Comparison of ENCODE assay signal across 24 mouse cellular contexts in genomic region chr19:46693146-46693545, GRCm38 (mm10). TPM values are rescaled to one million over a fixed set of nuclear protein-coding genes. Genes with fewer than 3 reads are reported as not detected.
DNase-seq lines count a peak whose midpoint lies in the region; ATAC-seq and TF ChIP-seq lines count a peak whose summit lies in the region.
"Had no signal": no experiment of that assay in that cellular context is flagged by ENCODE, and none has a peak within 500 bp of the region (broad histone marks: within the 10 kb centered on the region; RNA-seq: fewer than 3 reads in every experiment).

No protein-coding gene starts in this region.

- no peak for TF ChIP-seq CTCF in midbrain, postnatal 0 days (IDR thresholded peaks at IDR 0.05)

- H3K4me1 ChIP-seq in midbrain, postnatal 0 days (ENCODE audit: insufficient read depth, low read length) = no peaks in the 10 kb centered on the region
- H3K4me1 ChIP-seq in midbrain, embryonic 14.5 days (ENCODE audit: control insufficient read depth, insufficient read depth, low read length) = peaks cover 10% of the 10 kb centered on the region
- H3K4me1 ChIP-seq: intestine, embryonic 15.5 days had no signal

- no peaks in the 10 kb centered on the region for H3K27me3 ChIP-seq in midbrain, postnatal 0 days (ENCODE audit: insufficient read depth, low read length)
- H3K27me3 ChIP-seq in midbrain, embryonic 14.5 days (ENCODE audit: control insufficient read depth, insufficient read depth, low read length) = no peaks in the 10 kb centered on the region
- H3K27me3 ChIP-seq: embryonic facial prominence, embryonic 15.5 days; hindbrain, embryonic 13.5 days; intestine, embryonic 15.5 days had no signal

- H3K36me3 ChIP-seq in midbrain, postnatal 0 days (ENCODE audit: insufficient read depth, low read length) = 0 out of 2 replicates have a peak, but pooled peaks cover 9% of the 10 kb centered on the region
- no peaks in the 10 kb centered on the region for H3K36me3 ChIP-seq in midbrain, embryonic 14.5 days (ENCODE audit: control insufficient read depth, insufficient read depth, low read length)
- H3K36me3 ChIP-seq: embryonic facial prominence, embryonic 15.5 days; intestine, embryonic 15.5 days had no signal

- H3K9me3 ChIP-seq in midbrain, postnatal 0 days (ENCODE audit: low read length) = no peaks in the 10 kb centered on the region
- H3K9me3 ChIP-seq in midbrain, embryonic 14.5 days (ENCODE audit: control insufficient read depth, low read length) = no peaks in the 10 kb centered on the region
- H3K9me3 ChIP-seq: embryonic facial prominence, embryonic 15.5 days; forebrain, embryonic 10.5 days; heart, embryonic 10.5 days; hindbrain, embryonic 13.5 days; intestine, embryonic 15.5 days had no signal

- H3K27ac ChIP-seq in midbrain, postnatal 0 days (ENCODE audit: low read depth, low read length) = no peak overlapping the region
- no peak overlapping the region for H3K27ac ChIP-seq in midbrain, embryonic 14.5 days (replicated peaks; ENCODE audit: low read depth, low read length)
- H3K27ac ChIP-seq: embryonic facial prominence, embryonic 15.5 days; forebrain, embryonic 10.5 days; heart, embryonic 10.5 days; hindbrain, embryonic 13.5 days; intestine, embryonic 15.5 days had no signal

- H3K4me3 ChIP-seq in midbrain, postnatal 0 days (ENCODE audit: low read depth, low read length) = no peak overlapping the region
- no peak overlapping the region for H3K4me3 ChIP-seq in midbrain, embryonic 14.5 days (replicated peaks; ENCODE audit: low read depth, low read length)
- H3K4me3 ChIP-seq: embryonic facial prominence, embryonic 15.5 days; erythroblast, embryonic 14.5 days; forebrain, embryonic 10.5 days; heart, embryonic 10.5 days; hindbrain, embryonic 13.5 days; intestine, embryonic 15.5 days had no signal

- peak; percentile 14 for DNase-seq in adrenal gland, adult 2 months
- DNase-seq in adrenal gland, postnatal 14 days = no peak
- DNase-seq in kidney, postnatal 10 days = peak; percentile 5
- DNase-seq in kidney, adult 18-20 months = no peak
- DNase-seq in midbrain, postnatal 0 days (ENCODE audit: low spot score) = peak; percentile 22
- DNase-seq in midbrain, embryonic 14.5 days = no peak
- peak; percentile 60 for DNase-seq in adipocyte (ENCODE audit: low spot score)
- no peak for DNase-seq in gastrocnemius, postnatal 25 days
- DNase-seq: adrenal gland, postnatal 25 days; cerebellum, adult 8-10 months; cerebellum, postnatal 36 days; heart, adult 18-20 months; heart, postnatal 10 days; heart, postnatal 4 days had no signal

- WGBS in midbrain, postnatal 0 days = 80% methylated on average over 4 of the region's 4 CpGs
- WGBS in midbrain, embryonic 14.5 days = 87% methylated on average over 4 of the region's 4 CpGs

- H3K4me2 ChIP-seq in midbrain, postnatal 0 days (ENCODE audit: low read depth, low read length, poor library complexity, severe bottlenecking) = no peak overlapping the region
- H3K4me2 ChIP-seq in midbrain, embryonic 14.5 days (ENCODE audit: low read length) = no peak overlapping the region
- H3K4me2 ChIP-seq: embryonic facial prominence, embryonic 15.5 days; hindbrain, embryonic 13.5 days; intestine, embryonic 15.5 days had no signal

- H3K9ac ChIP-seq in midbrain, postnatal 0 days (replicated peaks; ENCODE audit: low read length, poor library complexity, severe bottlenecking) = no peak overlapping the region
- no peak overlapping the region for H3K9ac ChIP-seq in midbrain, embryonic 14.5 days (replicated peaks; ENCODE audit: low read length)
- H3K9ac ChIP-seq: embryonic facial prominence, embryonic 15.5 days; hindbrain, embryonic 13.5 days; intestine, embryonic 15.5 days had no signal

- ATAC-seq in midbrain, postnatal 0 days (ENCODE audit: low FRiP score) = no peak
- no peak for ATAC-seq in midbrain, embryonic 14.5 days (ENCODE audit: low FRiP score, low TSS enrichment)
- ATAC-seq: forebrain, embryonic 14.5 days; intestine, embryonic 15.5 days had no signal

RNA-seq across cellular contexts. Expression of gene Borcs7, which starts 3.4 kb away (rescaled TPM):
- total RNA-seq in adrenal gland, adult 2 months (2021) = 10 to 100 TPM; 13.5 to 14.5 TPM
- polyA plus RNA-seq in adrenal gland, adult 2 months (2012; rRNA removed) = 2.3 and 2.9 TPM in 2 replicates
- 15.2 and 15.8 TPM in 2 replicates for total RNA-seq in adrenal gland, postnatal 14 days (2021)
- total RNA-seq in midbrain, postnatal 0 days (2014; rRNA removed) = 13.2 and 16.3 TPM in 2 replicates
- 41.3 and 43.0 TPM in 2 replicates for polyA plus RNA-seq in midbrain, postnatal 0 days (2015; fragmentation: Nextera tagmentation; extraction: Ambion mirVana)
- 21.6 and 23.3 TPM in 2 replicates for polyA plus RNA-seq in midbrain, embryonic 14.5 days (2014; fragmentation: Nextera tagmentation; extraction: Ambion mirVana)
- total RNA-seq in gastrocnemius, postnatal 25 days (2021) = 10 to 100 TPM; 11.4 to 11.8 TPM

RNA-seq across cellular contexts. Expression of gene As3mt, which starts 14.1 kb away (rescaled TPM):
- 10 to 100 TPM; 89.0 to 94.8 TPM for total RNA-seq in adrenal gland, adult 2 months (2021)
- 11.3 and 14.3 TPM in 2 replicates for polyA plus RNA-seq in adrenal gland, adult 2 months (2012; rRNA removed)
- 58.7 and 68.2 TPM in 2 replicates for total RNA-seq in adrenal gland, postnatal 14 days (2021)
- 21.3 and 28.9 TPM in 2 replicates for total RNA-seq in midbrain, postnatal 0 days (2014; rRNA removed)
- polyA plus RNA-seq in midbrain, postnatal 0 days (2015; fragmentation: Nextera tagmentation; extraction: Ambion mirVana) = 36.4 and 37.9 TPM in 2 replicates
- 38.8 and 42.5 TPM in 2 replicates for polyA plus RNA-seq in midbrain, embryonic 14.5 days (2014; fragmentation: Nextera tagmentation; extraction: Ambion mirVana)
- 10 to 100 TPM; 87.8 to 90.3 TPM for total RNA-seq in gastrocnemius, postnatal 25 days (2021)

RNA-seq across cellular contexts. Expression of gene Cyp17a1, which starts 20.2 kb away (rescaled TPM):
- 1 to 10 TPM; 1.7 to 3.0 TPM for total RNA-seq in adrenal gland, adult 2 months (2021)
- polyA plus RNA-seq in adrenal gland, adult 2 months (2012; rRNA removed) = 0.18 and 0.19 TPM in 2 replicates
- total RNA-seq in adrenal gland, postnatal 14 days (2021) = 10.6 and 12.0 TPM in 2 replicates
- total RNA-seq in midbrain, postnatal 0 days (2014; rRNA removed) = not detected in 2 replicates
- not detected in 2 replicates for polyA plus RNA-seq in midbrain, postnatal 0 days (2015; fragmentation: Nextera tagmentation; extraction: Ambion mirVana)
- not detected in 2 replicates for polyA plus RNA-seq in midbrain, embryonic 14.5 days (2014; fragmentation: Nextera tagmentation; extraction: Ambion mirVana)
- not detected for total RNA-seq in gastrocnemius, postnatal 25 days (2021)
- total RNA-seq: gastrocnemius, adult 8-10 months; gastrocnemius, postnatal 4 days; heart, adult 18-20 months; heart, postnatal 10 days had no signal
- polyA plus RNA-seq: C2C12; erythroblast, embryonic 14.5 days; forebrain, embryonic 10.5 days; forebrain, embryonic 14.5 days; hindbrain, embryonic 13.5 days; intestine, embryonic 15.5 days had no signal

Comparison
In these comparisons a context has a peak if more than half of its experiments do, and no peak if none do; other contexts are left out.
1. DNase-seq: peak in adrenal gland, adult 2 months (single experiment), kidney, postnatal 10 days (single experiment), midbrain, postnatal 0 days (single experiment) and adipocyte (single experiment); none in adrenal gland, postnatal 14 days (single experiment), kidney, adult 18-20 months (single experiment), midbrain, embryonic 14.5 days (single experiment) and gastrocnemius, postnatal 25 days (single experiment).